Mouse (Mus musculus): Measurements from ENCODE around the gene Ypel2. TPM values are rescaled to one million over a fixed set of nuclear protein-coding genes. Genes with fewer than 3 reads are reported as not detected.
A peak's percentile ranks its signal among the peaks of the same experiment; 100 is the strongest.

Ypel2 gene
- polyA plus RNA-seq, 1 experiment = 16.2 TPM

DNA sequence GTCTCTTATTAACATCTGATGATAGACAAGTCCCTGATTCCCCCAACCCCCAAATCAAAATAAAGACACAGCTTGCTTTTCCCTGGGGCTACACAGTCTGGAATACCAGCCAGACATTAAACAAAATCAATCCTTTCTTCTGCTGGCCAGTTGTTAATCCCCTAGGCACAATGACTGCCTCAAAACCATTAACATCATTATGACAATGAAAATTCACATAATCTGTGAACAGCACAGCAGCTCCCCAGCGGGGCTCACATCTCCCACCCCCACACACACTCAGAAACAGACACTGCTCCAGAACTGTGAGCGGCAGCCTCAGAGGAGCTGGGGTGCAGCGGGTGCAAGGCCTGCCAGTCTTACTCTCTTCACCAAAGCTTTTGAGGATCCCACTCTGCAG, 3.2 kb downstream of the Ypel2 start:
- TF ChIP-seq CTCF (IDR thresholded peaks at IDR 0.05; ENCODE audit: borderline replicate concordance, control insufficient read depth, extremely low read depth, insufficient read depth, low read length, poor library complexity) = no peak
- no peak for TF ChIP-seq POLR2A (IDR thresholded peaks at IDR 0.05; ENCODE audit: control insufficient read depth, extremely low read depth, insufficient read depth, low read length, poor library complexity)
- peaks cover 12% of the 10 kb centered on the region for H3K4me1 ChIP-seq (replicated peaks; ENCODE audit: control insufficient read depth, insufficient read depth, low read length)
- no peak for DNase-seq
- no peaks in the 10 kb centered on the region for H3K36me3 ChIP-seq (ENCODE audit: control insufficient read depth, insufficient read depth, low read length)
- H3K27me3 ChIP-seq (ENCODE audit: control insufficient read depth, insufficient read depth, low read length) = no peaks in the 10 kb centered on the region
- H3K4me3 ChIP-seq (ENCODE audit: control insufficient read depth, insufficient read depth, low read length) = no peak overlapping the region
- no peak overlapping the region for H3K27ac ChIP-seq (ENCODE audit: control insufficient read depth, insufficient read depth, low read length)
- 82% methylated on average over 3 of the region's 3 CpGs for WGBS

DNA sequence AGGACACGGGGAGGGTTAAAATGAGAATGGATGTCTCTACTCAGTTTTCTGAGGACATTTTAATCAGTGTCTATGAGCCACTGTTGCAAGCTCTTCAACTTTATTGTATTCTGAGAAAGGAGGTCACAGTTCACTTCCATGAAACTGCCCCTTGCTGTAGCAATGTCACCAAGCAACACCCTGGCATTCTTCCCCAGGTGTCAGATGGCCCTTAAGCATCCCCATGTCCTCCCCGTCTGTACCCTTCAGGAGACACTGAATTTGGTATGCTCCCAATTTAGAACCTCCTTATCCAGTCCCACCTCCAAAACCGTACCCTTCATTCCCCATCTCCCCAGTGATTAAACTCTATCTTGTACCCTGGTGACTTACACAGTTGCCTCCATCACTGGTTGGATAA, 8.5 kb downstream of the Ypel2 start:
- no peak for DNase-seq

DNA sequence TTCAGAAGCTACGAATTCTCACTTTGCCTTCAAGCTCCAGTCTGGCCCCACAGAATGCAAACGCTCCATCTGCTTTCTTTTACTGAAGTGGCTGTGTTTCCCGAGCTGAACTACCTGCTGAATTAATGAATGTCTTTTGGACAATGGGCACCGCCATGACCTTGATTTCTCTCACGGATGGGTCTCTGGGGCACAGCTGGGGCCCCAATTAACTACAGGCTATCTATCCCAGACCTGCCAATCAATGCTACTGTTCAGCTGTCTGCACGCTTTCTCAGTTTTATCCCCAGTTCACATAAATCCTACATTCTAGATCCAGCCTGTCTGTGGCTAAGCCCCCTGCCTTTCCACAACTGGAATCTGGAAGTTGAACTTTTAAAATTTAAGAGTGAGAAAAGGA, 10.5 kb downstream of the Ypel2 start:
- H3K4me1 ChIP-seq (replicated peaks; ENCODE audit: control insufficient read depth, insufficient read depth, low read length) = peaks cover 6% of the 10 kb centered on the region
- no peak for DNase-seq
- WGBS = 96% methylated on average over 6 of the region's 6 CpGs
- H3K4me3 ChIP-seq (ENCODE audit: control insufficient read depth, insufficient read depth, low read length) = no peak overlapping the region
- no peaks in the 10 kb centered on the region for H3K36me3 ChIP-seq (ENCODE audit: control insufficient read depth, insufficient read depth, low read length)
- H3K27ac ChIP-seq (ENCODE audit: control insufficient read depth, insufficient read depth, low read length) = no peak overlapping the region
- TF ChIP-seq CTCF (IDR thresholded peaks at IDR 0.05; ENCODE audit: borderline replicate concordance, control insufficient read depth, extremely low read depth, insufficient read depth, low read length, poor library complexity) = no peak
- no peak for TF ChIP-seq POLR2A (IDR thresholded peaks at IDR 0.05; ENCODE audit: control insufficient read depth, extremely low read depth, insufficient read depth, low read length, poor library complexity)
- H3K27me3 ChIP-seq (ENCODE audit: control insufficient read depth, insufficient read depth, low read length) = no peaks in the 10 kb centered on the region

More for the DNA sequence above, 8.5 kb downstream of the Ypel2 start:
- TF ChIP-seq POLR2A (IDR thresholded peaks at IDR 0.05; ENCODE audit: control insufficient read depth, extremely low read depth, insufficient read depth, low read length, poor library complexity) (no peak), CTCF (IDR thresholded peaks at IDR 0.05; ENCODE audit: borderline replicate concordance, control insufficient read depth, extremely low read depth, insufficient read depth, low read length, poor library complexity) (no peak)
- Histone ChIP-seq H3K36me3 (ENCODE audit: control insufficient read depth, insufficient read depth, low read length) (no peaks in the 10 kb centered on the region), H3K27ac (ENCODE audit: control insufficient read depth, insufficient read depth, low read length) (no peak overlapping the region), H3K27me3 (ENCODE audit: control insufficient read depth, insufficient read depth, low read length) (no peaks in the 10 kb centered on the region), H3K4me1 (replicated peaks; ENCODE audit: control insufficient read depth, insufficient read depth, low read length) (peaks cover 6% of the 10 kb centered on the region), H3K4me3 (ENCODE audit: control insufficient read depth, insufficient read depth, low read length) (no peak overlapping the region)
- WGBS = 95% methylated on average over 3 of the region's 3 CpGs

DNA sequence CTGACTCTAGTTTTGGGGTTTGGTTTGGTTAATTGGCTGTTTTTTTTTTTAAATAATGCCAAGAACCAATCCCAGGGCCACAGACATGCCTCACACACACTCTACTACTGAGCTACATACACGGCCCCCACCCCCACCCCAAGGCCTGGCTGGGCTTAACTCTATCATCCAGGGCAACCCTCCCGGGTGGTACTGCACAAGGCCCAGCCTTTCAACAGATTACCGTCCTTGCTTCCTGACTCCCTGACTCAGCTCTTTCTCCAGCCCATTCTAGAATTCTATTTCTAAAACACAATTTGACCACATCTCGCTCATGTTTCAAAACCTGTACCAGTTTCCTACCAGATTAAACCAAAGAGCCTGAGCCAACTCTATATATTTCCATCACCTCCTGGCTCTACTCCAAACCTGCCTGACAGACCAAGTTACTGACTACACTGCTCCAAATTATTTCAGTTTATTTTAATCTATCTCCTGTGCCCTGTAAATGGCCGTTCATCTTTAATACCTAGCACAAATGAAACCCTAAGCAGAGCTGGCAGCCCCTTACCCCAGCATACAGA, 12.2 kb downstream of the Ypel2 start:
- Histone ChIP-seq H3K27me3 (ENCODE audit: control insufficient read depth, insufficient read depth, low read length) (no peaks in the 10 kb centered on the region), H3K27ac (ENCODE audit: control insufficient read depth, insufficient read depth, low read length) (peak overlapping the region; percentile 57; the same call in 1 of the 2 replicates), H3K4me3 (ENCODE audit: control insufficient read depth, insufficient read depth, low read length) (no peak overlapping the region), H3K4me1 (replicated peaks; ENCODE audit: control insufficient read depth, insufficient read depth, low read length) (peaks cover 6% of the 10 kb centered on the region), H3K36me3 (ENCODE audit: control insufficient read depth, insufficient read depth, low read length) (peaks cover 4% of the 10 kb centered on the region; the same call in 1 of the 2 replicates)
- WGBS = 33% methylated on average over 5 of the region's 5 CpGs
- TF ChIP-seq CTCF (IDR thresholded peaks at IDR 0.05; ENCODE audit: borderline replicate concordance, control insufficient read depth, extremely low read depth, insufficient read depth, low read length, poor library complexity) (no peak), POLR2A (IDR thresholded peaks at IDR 0.05; ENCODE audit: control insufficient read depth, extremely low read depth, insufficient read depth, low read length, poor library complexity) (no peak)
- no peak for DNase-seq

DNA sequence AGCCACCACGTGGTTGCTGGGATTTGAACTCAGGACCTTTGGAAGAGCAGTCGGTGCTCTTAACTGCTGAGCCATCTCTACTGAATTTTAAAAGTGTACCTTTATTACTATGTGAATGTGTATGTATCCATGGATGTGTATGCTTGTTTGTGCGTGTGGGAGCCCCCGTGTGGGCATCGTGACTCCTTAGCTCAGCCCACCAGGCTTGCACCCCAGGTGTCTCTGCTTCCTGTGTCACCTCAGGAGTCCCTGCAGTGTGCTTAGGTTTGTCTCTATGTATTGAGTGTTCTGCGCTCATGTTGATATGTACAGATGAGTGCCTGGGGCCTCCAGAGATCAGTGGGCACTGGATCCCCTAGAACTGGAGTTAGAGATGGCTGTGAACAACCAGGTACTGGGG, 13.0 kb downstream of the Ypel2 start:
- H3K4me3 ChIP-seq (ENCODE audit: control insufficient read depth, insufficient read depth, low read length) = no peak overlapping the region
- H3K27ac ChIP-seq (ENCODE audit: control insufficient read depth, insufficient read depth, low read length) = peak overlapping the region; percentile 57; the same call in 1 of the 2 replicates
- 71% methylated on average over 6 of the region's 6 CpGs for WGBS
- H3K4me1 ChIP-seq (replicated peaks; ENCODE audit: control insufficient read depth, insufficient read depth, low read length) = peaks cover 6% of the 10 kb centered on the region
- TF ChIP-seq CTCF (IDR thresholded peaks at IDR 0.05; ENCODE audit: borderline replicate concordance, control insufficient read depth, extremely low read depth, insufficient read depth, low read length, poor library complexity) (0 out of 2 replicates have a peak, but pooled peaks have one; percentile 35), POLR2A (IDR thresholded peaks at IDR 0.05; ENCODE audit: control insufficient read depth, extremely low read depth, insufficient read depth, low read length, poor library complexity) (no peak)
- DNase-seq = peak; percentile 49
- H3K36me3 ChIP-seq (ENCODE audit: control insufficient read depth, insufficient read depth, low read length) = peaks cover 4% of the 10 kb centered on the region; the same call in 1 of the 2 replicates
- no peaks in the 10 kb centered on the region for H3K27me3 ChIP-seq (ENCODE audit: control insufficient read depth, insufficient read depth, low read length)

DNA sequence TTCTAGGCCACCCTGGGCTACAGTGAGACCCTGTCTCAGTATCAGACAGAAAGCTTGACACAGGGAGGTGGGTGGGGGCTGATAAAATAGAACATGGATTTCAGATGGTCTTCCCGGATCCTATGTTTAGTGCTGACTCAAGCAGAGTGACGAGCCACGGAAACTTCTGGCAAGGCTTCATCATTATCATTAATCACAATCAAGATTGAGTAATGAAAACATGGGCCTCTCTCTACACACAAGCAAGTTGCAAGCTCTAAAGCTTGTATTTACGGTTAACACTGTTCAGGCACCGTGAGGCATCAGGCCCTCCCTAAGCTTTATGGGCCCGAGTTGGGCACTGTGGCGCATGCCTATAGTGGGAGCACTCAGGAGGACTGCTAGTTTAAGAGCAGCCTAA, 13.7 kb downstream of the Ypel2 start:
- Histone ChIP-seq H3K4me1 (replicated peaks; ENCODE audit: control insufficient read depth, insufficient read depth, low read length) (peaks cover 8% of the 10 kb centered on the region), H3K4me3 (ENCODE audit: control insufficient read depth, insufficient read depth, low read length) (no peak overlapping the region), H3K36me3 (ENCODE audit: control insufficient read depth, insufficient read depth, low read length) (peaks cover 4% of the 10 kb centered on the region; the same call in 1 of the 2 replicates), H3K27ac (ENCODE audit: control insufficient read depth, insufficient read depth, low read length) (no peak overlapping the region), H3K27me3 (ENCODE audit: control insufficient read depth, insufficient read depth, low read length) (no peaks in the 10 kb centered on the region)
- 95% methylated on average over 7 of the region's 7 CpGs for WGBS
- TF ChIP-seq CTCF (IDR thresholded peaks at IDR 0.05; ENCODE audit: borderline replicate concordance, control insufficient read depth, extremely low read depth, insufficient read depth, low read length, poor library complexity) (no peak), POLR2A (IDR thresholded peaks at IDR 0.05; ENCODE audit: control insufficient read depth, extremely low read depth, insufficient read depth, low read length, poor library complexity) (no peak)
- DNase-seq = no peak

Data from thymus, adult 2 months (tissue).